Mouse (Mus musculus) spleen, adult 18-20 months (tissue): Measurements from ENCODE around the gene Peak1.
A peak's percentile ranks its signal among the peaks of the same experiment; 100 is the strongest.

ENCODE experiments used
- DNase-seq, 2 experiments: peaks; one replicate each; pipeline ENCODE4 v3.0.0; 2022; ENCODE audit warnings: mixed read lengths in 2 of 2

The Peak1 gene

DNA sequence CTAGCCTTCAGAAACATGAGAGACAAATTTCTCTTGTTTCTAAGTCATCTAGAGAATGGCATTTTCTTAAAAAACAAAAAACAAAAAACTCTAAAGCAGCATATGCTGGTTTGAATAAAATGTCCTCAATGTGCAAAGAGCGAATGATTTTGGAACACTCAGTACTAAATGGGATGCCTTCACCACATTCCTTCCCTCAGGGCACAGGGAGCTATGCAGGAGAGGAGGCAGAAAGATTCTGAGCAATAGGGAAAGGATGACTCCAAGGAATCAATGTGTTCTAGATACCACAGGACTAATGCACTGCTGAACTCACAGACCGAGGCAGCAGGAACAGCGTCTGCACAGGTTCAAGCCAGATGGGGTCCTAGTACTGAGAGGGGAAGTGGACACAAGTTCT, 103.5 kb downstream of the Peak1 start:
- DNase-seq: no peak

- DNase-seq: no peak
Measured at GRCm38 (mm10) chr9:56309079-56309478, 108.8 kb downstream of the Peak1 start.

DNA sequence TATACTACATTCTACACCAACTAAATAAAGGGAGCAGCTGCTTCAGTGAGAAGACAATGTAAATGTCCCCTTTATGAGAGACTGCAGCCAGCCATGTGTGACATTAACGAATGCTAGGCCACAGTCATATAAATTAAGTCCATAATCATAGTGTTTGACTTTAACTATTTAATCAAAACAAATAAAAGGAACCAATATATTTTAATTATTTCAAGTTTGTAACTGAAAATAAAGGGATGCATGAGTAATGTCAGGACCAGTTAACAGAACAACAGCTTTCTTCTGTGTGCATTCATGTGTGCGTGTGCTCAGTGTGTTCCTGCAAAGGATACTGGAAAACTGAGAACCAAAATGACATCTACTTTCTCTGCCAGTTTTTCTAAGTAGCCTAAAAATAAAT, 113.3 kb downstream of the Peak1 start:
- no peak for DNase-seq

DNA sequence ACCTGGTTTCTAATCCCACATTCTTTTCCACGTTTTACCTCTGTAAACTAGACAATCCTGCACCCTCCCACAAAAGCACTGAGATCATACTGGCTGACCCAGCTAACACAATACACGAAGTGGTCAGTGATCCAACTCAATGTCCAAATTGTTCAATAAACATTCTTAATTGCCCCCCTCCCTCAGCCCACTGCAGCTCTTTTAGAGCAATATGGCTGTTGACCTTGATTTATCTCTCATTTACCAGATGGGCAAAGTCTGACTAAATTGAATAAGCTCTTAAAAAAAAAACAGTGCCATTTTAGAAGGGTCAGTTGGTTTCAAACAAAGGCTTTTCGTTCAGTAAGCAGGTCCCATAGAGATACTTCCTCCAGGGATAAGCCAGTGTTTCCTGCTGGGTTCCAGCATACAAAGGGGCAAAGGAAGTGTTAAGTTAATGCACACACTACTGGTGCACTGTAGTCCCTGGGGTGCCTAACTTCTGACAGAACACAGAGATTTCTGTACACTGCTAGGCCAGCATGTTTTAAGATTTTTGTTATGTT, 114.9 kb downstream of the Peak1 start:
- DNase-seq: no peak

DNA sequence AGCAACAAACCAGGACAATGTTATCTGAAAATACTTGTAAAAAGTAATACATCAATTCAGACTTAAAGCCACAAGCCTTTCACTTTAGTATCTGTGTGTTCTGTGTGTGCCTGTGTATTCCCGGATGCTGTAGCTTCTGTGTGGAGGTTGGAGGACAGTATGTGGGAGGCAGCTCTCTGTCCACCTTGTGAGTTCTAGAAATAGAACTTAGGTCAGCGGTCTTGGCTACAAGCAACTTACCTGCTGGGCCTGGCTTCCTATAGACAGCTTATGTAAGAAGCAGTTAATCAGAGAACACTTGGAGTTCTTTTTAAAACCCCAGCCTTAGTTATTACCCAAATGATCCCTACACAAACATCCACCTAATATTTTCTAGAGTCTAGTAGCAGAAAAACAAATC, 127.8 kb downstream of the Peak1 start:
- DNase-seq: no peak

DNA sequence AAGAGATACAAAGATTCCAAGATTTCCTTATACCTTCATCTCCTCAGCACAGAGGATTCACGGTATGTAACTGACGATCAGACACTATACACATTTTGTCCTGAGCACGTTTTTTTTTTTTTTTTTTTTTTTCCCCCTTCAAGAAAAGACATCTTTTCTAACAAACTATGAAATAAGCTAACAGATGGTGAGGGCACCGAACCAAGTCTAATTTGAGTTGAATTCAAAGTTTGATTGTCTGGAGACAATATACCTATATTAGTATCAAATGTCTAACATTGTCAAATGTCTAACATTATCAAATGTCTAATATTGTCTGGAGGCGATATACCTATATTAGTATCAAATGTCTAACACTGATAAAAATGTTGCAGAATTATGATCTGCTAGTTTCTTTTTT, 135.4 kb downstream of the Peak1 start:
- no peak for DNase-seq

DNA sequence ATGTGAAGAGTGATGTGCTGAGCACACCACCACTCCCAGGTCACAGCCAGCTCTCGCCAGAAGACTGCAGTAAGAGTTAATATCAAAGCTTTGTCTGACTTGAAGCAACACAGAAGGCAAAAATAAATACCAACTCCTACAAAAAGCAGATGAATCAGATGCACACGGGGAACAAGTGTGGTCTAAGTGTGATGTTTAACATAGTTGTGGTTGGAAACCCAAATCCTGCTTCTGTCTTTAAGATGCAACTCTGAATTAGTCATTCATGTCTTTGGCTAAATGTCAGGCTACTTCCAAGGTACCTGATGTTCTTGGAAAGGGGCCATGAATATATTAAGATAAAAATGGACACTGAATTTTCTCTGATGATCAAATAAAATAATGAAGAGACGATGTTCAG, 144.3 kb downstream of the Peak1 start:
- DNase-seq: no peak

DNA sequence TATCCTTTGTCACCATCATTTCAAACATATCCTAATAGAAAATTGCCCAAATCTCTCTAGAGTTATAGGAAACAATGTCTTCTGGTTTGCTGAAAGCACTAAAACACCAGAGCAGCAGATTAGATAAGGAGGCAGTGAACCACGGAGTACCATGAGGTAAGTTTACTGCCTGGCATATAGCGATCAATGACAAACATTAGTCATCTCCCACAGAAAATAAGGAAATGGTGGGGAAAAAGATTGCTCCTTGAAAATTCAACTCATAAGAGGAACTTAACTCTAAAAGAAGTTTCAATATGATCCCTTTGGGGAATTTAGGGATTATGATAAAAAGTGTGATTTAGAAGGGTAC, 145.6 kb downstream of the Peak1 start:
- no peak for DNase-seq

DNA sequence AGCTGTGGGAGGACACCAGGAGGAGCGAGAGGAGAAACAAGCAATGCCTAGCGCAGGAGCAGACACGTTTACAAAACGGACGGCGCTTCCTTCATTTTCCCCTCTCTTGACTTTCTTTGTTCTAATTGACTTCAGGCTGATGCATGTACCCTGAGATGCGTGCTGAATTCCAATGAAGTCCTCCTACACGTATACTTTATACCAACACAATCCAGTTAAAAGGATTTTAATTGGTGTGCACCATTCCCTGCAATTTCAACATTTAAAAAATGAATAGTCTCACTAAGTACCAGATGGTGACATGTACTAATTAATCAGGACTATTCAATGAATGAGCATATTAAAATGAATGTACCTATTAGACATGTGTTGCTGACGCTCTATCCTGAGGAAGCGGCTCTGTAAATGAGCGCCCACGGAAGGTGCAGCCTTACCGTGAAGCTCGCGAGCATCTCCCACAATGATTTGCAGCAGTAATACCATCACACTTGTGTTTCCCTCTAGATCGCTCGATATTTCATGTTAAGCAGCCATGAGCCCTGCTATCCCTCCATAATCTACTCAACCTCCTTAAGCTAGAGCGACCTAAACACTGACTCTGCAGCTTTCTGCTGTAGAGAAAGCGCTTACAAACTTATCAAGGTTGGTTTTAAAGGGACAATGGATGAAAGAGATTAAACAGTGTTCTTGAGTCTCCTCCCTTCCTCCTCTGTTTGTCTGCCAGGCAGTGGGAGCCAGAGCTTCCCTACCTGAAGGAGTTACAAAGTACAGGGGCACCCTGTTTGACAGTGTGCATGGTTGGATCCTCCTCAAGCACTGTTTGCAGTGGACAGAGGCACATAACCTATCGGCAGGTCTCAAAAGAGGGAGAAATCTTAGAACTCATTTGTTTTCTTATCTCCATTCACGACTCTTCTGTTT, 146.3 kb downstream of the Peak1 start:
- no peak for DNase-seq

- no peak for DNase-seq
Measured at GRCm38 (mm10) chr9:56269101-56269500, 148.8 kb downstream of the Peak1 start.

DNA sequence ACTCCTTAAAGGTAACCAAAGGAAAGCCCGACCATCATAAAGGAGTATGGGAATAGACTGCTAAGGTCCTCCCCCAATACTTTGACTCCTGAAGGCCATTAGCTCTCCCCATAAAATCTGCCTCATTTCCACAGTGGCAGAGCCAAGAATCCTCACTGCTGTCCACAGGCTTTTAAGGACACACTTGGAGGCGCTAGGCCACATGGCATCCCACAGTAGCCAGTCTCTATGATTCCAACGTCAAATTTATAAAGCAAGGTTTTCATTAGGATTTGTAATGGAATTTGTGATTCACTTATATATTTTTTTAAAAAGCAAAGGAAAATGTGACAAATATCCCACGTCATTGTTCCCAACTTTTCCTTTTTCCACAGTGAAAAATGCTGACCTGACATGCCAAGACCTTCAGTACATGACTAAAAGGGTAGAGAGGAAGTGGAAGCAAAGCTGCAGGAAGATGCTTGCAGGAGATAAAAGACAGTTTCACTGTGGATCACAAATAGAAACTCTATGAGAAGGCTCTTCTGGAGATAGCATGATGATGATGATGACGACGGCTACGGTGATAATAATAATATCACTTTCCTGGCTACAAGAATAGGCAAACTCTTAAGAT, 151.6 kb downstream of the Peak1 start:
- DNase-seq: no peak

DNA sequence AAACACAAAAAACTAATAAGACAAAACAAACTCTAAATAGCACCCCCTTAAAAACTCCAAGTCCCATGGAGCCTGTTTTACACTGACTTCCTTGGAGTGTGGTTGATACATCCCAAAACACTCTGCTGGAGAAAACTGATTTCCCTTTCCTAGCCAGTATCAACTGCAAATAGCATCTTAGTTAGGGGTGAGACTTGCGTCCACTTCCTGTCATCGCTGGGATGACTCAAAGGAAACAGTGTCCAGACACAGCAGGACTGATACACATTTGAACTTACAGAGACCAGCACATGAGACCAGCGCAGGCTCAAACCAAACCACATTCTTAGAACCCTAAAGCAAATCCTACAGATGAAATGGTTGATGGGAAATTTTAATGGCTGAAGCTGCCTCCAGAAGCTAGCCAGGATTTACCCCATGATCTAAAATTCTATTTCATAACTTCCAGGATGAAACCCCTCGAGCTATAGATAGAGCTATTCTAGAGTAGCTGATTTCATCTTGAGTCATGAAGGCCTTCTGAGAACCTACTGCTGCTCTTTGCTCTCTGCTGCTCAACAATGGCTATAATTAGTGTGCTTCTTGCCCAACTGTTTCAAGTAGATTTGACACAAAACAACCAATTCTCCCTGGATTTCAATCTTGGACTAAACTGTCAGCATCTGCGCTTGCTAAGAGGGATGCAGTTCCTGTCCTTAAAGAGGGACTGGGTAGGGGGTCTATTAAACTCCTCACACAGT, 152.2 kb downstream of the Peak1 start:
- no peak for DNase-seq

GRCm38 (mm10) chr9:56265022-56265360, 152.9 kb downstream of the Peak1 start:
- no peak for DNase-seq

GRCm38 (mm10) chr9:56264308-56265021, 153.4 kb downstream of the Peak1 start:
- peak in 1 of 2 experiments; percentile 13 for DNase-seq

GRCm38 (mm10) chr9:56263055-56263454, 154.8 kb downstream of the Peak1 start:
- DNase-seq: no peak

DNA sequence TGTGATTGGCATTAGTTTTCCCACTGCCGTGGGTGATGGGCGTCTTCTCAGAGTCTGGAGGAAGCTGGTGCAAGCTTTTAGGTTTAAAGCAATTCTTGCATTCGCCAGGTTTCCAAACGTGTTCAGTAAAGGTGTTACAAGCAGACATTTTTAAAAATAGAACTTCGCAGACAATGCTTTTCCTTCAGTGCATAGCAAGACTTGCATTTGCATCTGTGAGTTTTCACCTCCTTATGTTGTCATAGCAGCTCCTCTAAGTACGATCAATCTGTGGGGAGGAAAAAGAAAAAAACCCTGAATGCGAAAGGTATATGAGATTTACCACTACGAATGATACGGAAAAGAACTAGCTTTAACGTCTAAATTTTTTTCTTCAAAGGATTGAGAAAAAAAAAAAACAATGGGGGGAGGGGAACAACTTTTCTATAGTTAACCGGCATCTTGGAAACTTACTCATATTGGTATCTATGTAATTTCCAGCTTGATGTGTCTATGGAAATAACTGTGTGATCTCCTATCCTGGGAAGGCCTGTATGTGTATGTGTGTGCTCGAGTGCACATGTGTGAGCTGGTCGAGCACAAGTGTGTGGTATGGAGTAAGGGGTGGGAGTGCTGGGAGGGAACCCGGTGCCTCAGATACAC, 157.3 kb downstream of the Peak1 start:
- DNase-seq: no peak

DNA sequence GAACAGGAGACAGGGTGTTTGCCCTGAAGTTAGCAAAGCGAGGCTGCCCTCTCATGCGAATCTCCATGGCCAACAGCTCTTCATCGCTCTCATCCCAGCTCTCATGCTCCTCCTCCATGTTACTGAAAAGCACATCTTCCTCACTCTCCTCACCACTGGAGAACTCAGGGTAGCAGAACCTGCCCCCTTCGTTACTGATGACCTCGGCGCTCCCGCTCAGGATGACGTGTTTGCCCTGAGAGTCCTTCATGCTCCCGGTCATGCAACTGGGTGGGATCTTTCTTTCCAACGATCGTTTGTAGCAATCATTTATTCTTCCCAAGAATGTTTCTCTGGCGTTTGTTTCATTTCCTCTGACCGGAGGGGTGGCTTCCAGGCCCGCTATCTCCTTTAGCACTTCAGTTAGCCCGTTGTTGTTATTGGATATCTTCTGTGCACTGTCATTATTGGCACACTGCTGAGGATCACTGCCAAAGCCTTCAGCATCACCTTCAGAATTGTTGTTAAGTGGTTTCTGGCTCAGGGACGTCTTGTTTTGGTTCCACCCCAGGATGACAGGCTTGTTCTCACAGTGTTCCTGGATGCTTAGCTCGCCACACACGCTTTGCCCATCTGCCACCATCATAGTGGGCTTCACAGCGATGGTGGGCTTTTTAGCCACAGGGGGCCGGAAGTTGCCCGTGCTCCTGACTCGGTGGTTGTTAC, 157.9 kb downstream of the Peak1 start:
- peak in 1 of 2 experiments; percentile 16 for DNase-seq

GRCm38 (mm10) chr9:56258261-56258790, 159.5 kb downstream of the Peak1 start:
- DNase-seq: no peak

DNA sequence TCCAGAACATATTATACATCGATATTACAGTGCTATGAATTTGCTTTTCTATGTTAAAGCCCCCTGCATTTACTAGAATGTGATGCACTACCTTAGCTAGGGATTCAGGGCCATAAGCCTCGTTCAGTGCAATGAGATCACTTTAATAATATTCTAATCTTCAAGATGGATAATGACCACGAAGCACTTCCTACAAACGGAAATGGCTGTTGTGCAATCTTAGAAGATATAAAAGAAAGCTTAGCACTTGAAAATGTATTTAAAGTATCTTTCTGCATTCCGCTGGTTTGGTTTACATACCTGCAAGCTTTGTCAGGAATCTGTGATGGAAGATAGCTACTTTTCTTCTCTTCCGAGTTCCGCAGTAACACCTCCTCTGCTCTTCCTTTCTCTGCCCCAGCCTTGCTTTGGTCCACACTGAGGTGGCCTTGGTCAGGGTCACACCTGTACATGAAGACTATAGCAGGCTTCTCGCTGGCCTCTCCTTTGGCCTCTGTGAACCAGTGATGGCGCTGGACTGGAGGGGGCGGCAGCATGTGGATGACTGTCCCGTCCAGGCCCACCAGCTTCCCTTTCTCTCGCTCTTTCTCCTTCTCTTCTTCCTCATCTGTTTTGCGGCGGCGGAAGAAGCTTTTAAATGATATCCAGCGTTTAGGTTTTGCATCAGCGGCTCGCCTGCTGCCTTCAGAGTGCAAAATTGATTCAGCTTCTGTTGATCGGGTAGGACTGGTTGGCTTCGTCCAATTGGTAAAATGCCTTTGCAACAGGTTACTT, 160.5 kb downstream of the Peak1 start:
- DNase-seq: no peak

- no peak for DNase-seq
Measured at GRCm38 (mm10) chr9:56255676-56256432, 162.0 kb downstream of the Peak1 start.
